Mouse (Mus musculus) ES-E14 (cell line): ENCODE measurements around the gene Lonp2.

Experiments
- HCFC1 ChIP-seq: IDR thresholded peaks from 2 replicates; pipeline ENCODE4 v1.6.1; 2012; ENCODE audit warnings: low read length, inconsistent platforms, borderline replicate concordance; ENCODE audit not compliant: insufficient read depth
- MAFK ChIP-seq: IDR thresholded peaks from 2 replicates; pipeline ENCODE4 v1.6.1; 2014; ENCODE audit warnings: mild to moderate bottlenecking, low read depth, low read length, inconsistent platforms; ENCODE audit not compliant: insufficient read depth
- ZC3H11A ChIP-seq: IDR thresholded peaks from 2 replicates; pipeline ENCODE4 v1.6.1; 2012; ENCODE audit warnings: low read depth, mild to moderate bottlenecking, inconsistent platforms, low read length, borderline replicate concordance

DNA sequence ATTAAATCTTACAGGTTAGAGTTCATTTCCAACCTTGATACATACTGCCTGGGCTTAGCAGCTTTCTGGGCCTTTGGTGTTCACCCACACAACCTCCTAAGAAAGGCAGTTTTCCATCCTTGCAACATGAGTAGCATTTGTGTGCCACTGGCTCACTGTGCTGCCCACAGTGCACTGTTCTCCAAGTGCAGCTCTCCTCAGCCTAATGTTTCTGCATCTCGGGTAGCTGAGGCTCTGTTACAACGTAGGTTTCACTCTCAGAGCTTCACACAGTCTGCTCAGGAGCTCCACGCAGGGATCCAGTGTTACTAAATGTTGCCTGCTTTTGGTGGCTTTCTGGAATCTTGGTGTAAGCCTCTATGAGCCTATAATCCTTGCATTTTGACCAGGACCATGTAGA, 81.5 kb downstream of the Lonp2 start:
- TF ChIP-seq MAFK (no peak), HCFC1 (no peak), ZC3H11A (no peak)
